Mouse (Mus musculus) forebrain, embryonic 12.5 days (tissue): ENCODE results near the gene Fgfr2. TPM values are rescaled to one million over a fixed set of nuclear protein-coding genes. Genes with fewer than 3 reads are reported as not detected.

Experiments used
- ATAC-seq: fragments of 200-750 bp; cut with Nextera tagmentation; 2 replicates; pipeline ENCODE4 v1.8.0; 2017; ENCODE audit warnings: moderate TSS enrichment; ENCODE audit not compliant: low FRiP score
- H3K27ac ChIP-seq: fragments of 300-500 bp; sonication (generic); 2 replicates; pipeline ENCODE4 v1.5.1; 2016; ENCODE audit warnings: mild to moderate bottlenecking
- H3K27me3 ChIP-seq: fragments of 300-500 bp; sonication (generic); 2 replicates; pipeline ENCODE4 v1.6.1; 2016; ENCODE audit warnings: mild to moderate bottlenecking
- H3K36me3 ChIP-seq: fragments of 300-500 bp; sonication (generic); replicated peaks from 2 replicates; pipeline ENCODE4 v1.6.1; 2016; ENCODE audit warnings: mild to moderate bottlenecking
- H3K4me1 ChIP-seq: fragments of 300-500 bp; sonication (generic); 2 replicates; pipeline ENCODE4 v1.6.1; 2016
- H3K4me2 ChIP-seq: fragments of 300-500 bp; sonication (generic); 2 replicates; pipeline ENCODE4 v1.6.1; 2016; ENCODE audit warnings: mild to moderate bottlenecking, moderate library complexity
- H3K4me3 ChIP-seq: fragments of 300-500 bp; sonication (generic); replicated peaks from 2 replicates; pipeline ENCODE4 v1.5.1; 2016; ENCODE audit warnings: mild to moderate bottlenecking
- H3K9ac ChIP-seq: fragments of 300-500 bp; sonication (generic); 2 replicates; pipeline ENCODE4 v1.6.1; 2016; ENCODE audit warnings: mild to moderate bottlenecking
- H3K9me3 ChIP-seq: fragments of 300-500 bp; sonication (generic); 2 replicates; pipeline ENCODE4 v1.6.1; 2016
- WGBS: fragments of 180-500 bp; shearing (Covaris S2); methylation state at CpG from one replicate; pipeline ENCODE4 v1.1.7; 2016; 5-methylcytosine and 5-hydroxymethylcytosine counted together
- polyA plus RNA-seq: library from polyadenylated mRNA; unstranded; fragments of >200 nt; fragmentation: Nextera tagmentation; extraction: Ambion mirVana; gene quantifications from 2 replicates; pipeline ENCODE4 v1.2.1, GENCODE M21; 2016

Fgfr2 gene
- polyA plus RNA-seq, 1 experiment from 2014 or later, result 89.6 TPM

GRCm38 (mm10) chr7:132281753-132282152 lies 841.4 kb downstream of the Fgfr2 start:
- H3K9me3 ChIP-seq, result no peaks in the 10 kb centered on the region
- no peak overlapping the region for H3K4me2 ChIP-seq
- H3K36me3 ChIP-seq, result no peaks in the 10 kb centered on the region
- no peaks in the 10 kb centered on the region for H3K27me3 ChIP-seq
- H3K27ac ChIP-seq, result peak overlapping the region; percentile 47; the same call in 1 of the 2 replicates
- no peak overlapping the region for H3K4me3 ChIP-seq
- no peak overlapping the region for H3K9ac ChIP-seq
- WGBS, result 84% methylated on average over 4 of the region's 4 CpGs
- peak; percentile 51; the same call in 1 of the 2 replicates for ATAC-seq
- H3K4me1 ChIP-seq, result peaks cover 58% of the 10 kb centered on the region

- no peak overlapping the region for H3K4me2 ChIP-seq
- no peak overlapping the region for H3K27ac ChIP-seq
- no peak overlapping the region for H3K9ac ChIP-seq
- peaks cover 32% of the 10 kb centered on the region for H3K4me1 ChIP-seq
- ATAC-seq, result no peak
- H3K9me3 ChIP-seq, result no peaks in the 10 kb centered on the region
- WGBS, result 89% methylated on average over 3 of the region's 3 CpGs
- no peaks in the 10 kb centered on the region for H3K27me3 ChIP-seq
- no peaks in the 10 kb centered on the region for H3K36me3 ChIP-seq
- no peak overlapping the region for H3K4me3 ChIP-seq
Measured at GRCm38 (mm10) chr7:132278658-132279057, 844.5 kb downstream of the Fgfr2 start.

- peaks cover 13% of the 10 kb centered on the region for H3K4me1 ChIP-seq
- H3K27ac ChIP-seq, result no peak overlapping the region
- no peak overlapping the region for H3K4me2 ChIP-seq
- no peaks in the 10 kb centered on the region for H3K9me3 ChIP-seq
- peaks cover 4% of the 10 kb centered on the region; the same call in 1 of the 2 replicates for H3K36me3 ChIP-seq
- H3K4me3 ChIP-seq, result no peak overlapping the region
- no peaks in the 10 kb centered on the region for H3K27me3 ChIP-seq
- 70% methylated on average over 5 of the region's 5 CpGs for whole genome bisulfite sequencing
- 0 out of 2 replicates have a peak, but pooled peaks have one; percentile 30 for ATAC-seq
- H3K9ac ChIP-seq, result no peak overlapping the region
Measured at GRCm38 (mm10) chr7:132276287-132276686, 846.9 kb downstream of the Fgfr2 start.

- Histone ChIP-seq H3K36me3 (peaks cover 21% of the 10 kb centered on the region), H3K27ac (no peak overlapping the region), H3K9me3 (no peaks in the 10 kb centered on the region), H3K4me3 (no peak overlapping the region), H3K4me2 (no peak overlapping the region), H3K27me3 (no peaks in the 10 kb centered on the region), H3K9ac (no peak overlapping the region), H3K4me1 (peaks cover 13% of the 10 kb centered on the region)
- 49% methylated on average over 2 of the region's 2 CpGs for WGBS
- ATAC-seq, result no peak
Measured at GRCm38 (mm10) chr7:132273741-132274513, 849.2 kb downstream of the Fgfr2 start.

GRCm38 (mm10) chr7:132272984-132273383 lies 850.2 kb downstream of the Fgfr2 start:
- ATAC-seq, result no peak
- whole genome bisulfite sequencing, result 94% methylated on average over 5 of the region's 5 CpGs
- no peaks in the 10 kb centered on the region; the same call in 1 of the 2 replicates for H3K27me3 ChIP-seq
- H3K27ac ChIP-seq, result no peak overlapping the region
- no peak overlapping the region for H3K4me2 ChIP-seq
- peaks cover 8% of the 10 kb centered on the region for H3K4me1 ChIP-seq
- no peaks in the 10 kb centered on the region for H3K9me3 ChIP-seq
- no peak overlapping the region for H3K4me3 ChIP-seq
- no peak overlapping the region for H3K9ac ChIP-seq
- H3K36me3 ChIP-seq, result peaks cover 31% of the 10 kb centered on the region

GRCm38 (mm10) chr7:132270364-132270763 lies 852.8 kb downstream of the Fgfr2 start:
- no peak overlapping the region for H3K9ac ChIP-seq
- no peak overlapping the region for H3K4me2 ChIP-seq
- WGBS, result 92% methylated on average over 8 of the region's 8 CpGs
- H3K27ac ChIP-seq, result no peak overlapping the region
- peaks cover 48% of the 10 kb centered on the region for H3K36me3 ChIP-seq
- ATAC-seq, result no peak
- H3K4me1 ChIP-seq, result 0 out of 2 replicates have a peak, but pooled peaks cover 5% of the 10 kb centered on the region
- H3K9me3 ChIP-seq, result no peaks in the 10 kb centered on the region
- H3K27me3 ChIP-seq, result no peaks in the 10 kb centered on the region; the same call in 1 of the 2 replicates
- no peak overlapping the region for H3K4me3 ChIP-seq

- no peak overlapping the region for H3K4me3 ChIP-seq
- H3K27me3 ChIP-seq, result no peaks in the 10 kb centered on the region; the same call in 1 of the 2 replicates
- no peak overlapping the region for H3K27ac ChIP-seq
- no peaks in the 10 kb centered on the region for H3K9me3 ChIP-seq
- no peak overlapping the region for H3K4me2 ChIP-seq
- no peak for ATAC-seq
- no peak overlapping the region for H3K9ac ChIP-seq
- 96% methylated on average over 3 of the region's 3 CpGs for WGBS
- peaks cover 53% of the 10 kb centered on the region for H3K36me3 ChIP-seq
- peaks cover 7% of the 10 kb centered on the region for H3K4me1 ChIP-seq
Measured at GRCm38 (mm10) chr7:132269661-132270060, 853.5 kb downstream of the Fgfr2 start.

- WGBS, result 94% methylated on average over 4 of the region's 4 CpGs
- no peak overlapping the region for H3K4me3 ChIP-seq
- H3K4me1 ChIP-seq, result peaks cover 25% of the 10 kb centered on the region
- no peak overlapping the region for H3K27ac ChIP-seq
- H3K4me2 ChIP-seq, result no peak overlapping the region
- no peak for ATAC-seq
- no peak overlapping the region for H3K9ac ChIP-seq
- no peaks in the 10 kb centered on the region; the same call in 1 of the 2 replicates for H3K27me3 ChIP-seq
- H3K9me3 ChIP-seq, result no peaks in the 10 kb centered on the region
- H3K36me3 ChIP-seq, result peaks cover 53% of the 10 kb centered on the region
Measured at GRCm38 (mm10) chr7:132267721-132268498, 855.2 kb downstream of the Fgfr2 start.

GRCm38 (mm10) chr7:132264763-132265162 lies 858.4 kb downstream of the Fgfr2 start:
- Histone ChIP-seq H3K4me2 (no peak overlapping the region), H3K27me3 (no peaks in the 10 kb centered on the region; the same call in 1 of the 2 replicates), H3K4me1 (peaks cover 34% of the 10 kb centered on the region), H3K9me3 (no peaks in the 10 kb centered on the region), H3K36me3 (peaks cover 51% of the 10 kb centered on the region), H3K27ac (no peak overlapping the region), H3K9ac (no peak overlapping the region), H3K4me3 (no peak overlapping the region)
- WGBS, result 85% methylated on average over 3 of the region's 3 CpGs
- no peak for ATAC-seq

GRCm38 (mm10) chr7:132263186-132263585 lies 860.0 kb downstream of the Fgfr2 start:
- H3K4me1 ChIP-seq, result peaks cover 49% of the 10 kb centered on the region
- peak overlapping the region; percentile 70 for H3K27ac ChIP-seq
- H3K9me3 ChIP-seq, result no peaks in the 10 kb centered on the region
- peaks cover 35% of the 10 kb centered on the region for H3K36me3 ChIP-seq
- H3K4me2 ChIP-seq, result no peak overlapping the region
- ATAC-seq, result no peak
- H3K4me3 ChIP-seq, result no peak overlapping the region
- 24% methylated on average over 6 of the region's 6 CpGs for WGBS
- no peaks in the 10 kb centered on the region; the same call in 1 of the 2 replicates for H3K27me3 ChIP-seq
- no peak overlapping the region for H3K9ac ChIP-seq

- ATAC-seq, result peak; percentile 44; the same call in 1 of the 2 replicates
- H3K27me3 ChIP-seq, result no peaks in the 10 kb centered on the region
- H3K4me2 ChIP-seq, result no peak overlapping the region
- H3K4me3 ChIP-seq, result no peak overlapping the region
- no peaks in the 10 kb centered on the region for H3K9me3 ChIP-seq
- WGBS, result 16% methylated on average over 6 of the region's 6 CpGs
- no peak overlapping the region; the same call in 1 of the 2 replicates for H3K9ac ChIP-seq
- peaks cover 53% of the 10 kb centered on the region for H3K4me1 ChIP-seq
- peak overlapping the region; percentile 70 for H3K27ac ChIP-seq
- peaks cover 31% of the 10 kb centered on the region for H3K36me3 ChIP-seq
Measured at GRCm38 (mm10) chr7:132262696-132263095, 860.5 kb downstream of the Fgfr2 start.

- no peak overlapping the region for H3K4me3 ChIP-seq
- peak overlapping the region; percentile 38; the same call in 1 of the 2 replicates for H3K27ac ChIP-seq
- peaks cover 54% of the 10 kb centered on the region for H3K4me1 ChIP-seq
- H3K9me3 ChIP-seq, result no peaks in the 10 kb centered on the region
- WGBS, result 56% methylated on average over 3 of the region's 3 CpGs
- no peaks in the 10 kb centered on the region for H3K27me3 ChIP-seq
- no peak overlapping the region for H3K9ac ChIP-seq
- ATAC-seq, result no peak
- peaks cover 25% of the 10 kb centered on the region for H3K36me3 ChIP-seq
- H3K4me2 ChIP-seq, result no peak overlapping the region
Measured at GRCm38 (mm10) chr7:132261885-132262284, 861.3 kb downstream of the Fgfr2 start.
